Mouse (Mus musculus): ENCODE measurements around the gene Tango6. TPM values are rescaled to one million over a fixed set of nuclear protein-coding genes. Genes with fewer than 3 reads are reported as not detected.
"Not testable (repeated sequence)": the region's sequence is repeated elsewhere in the genome, so short reads cannot be mapped to it uniquely, and the experiment has no call there.

Gene Tango6
- polyA plus RNA-seq, 1 experiment from 2014 or later: 9.1 TPM

GRCm38 (mm10) chr8:106871328-106871926, 188.6 kb downstream of the Tango6 start:
- DNase-seq (ENCODE audit: low spot score) (peak; percentile 55), ATAC-seq (replicated peaks; ENCODE audit: low FRiP score, low TSS enrichment, low read depth) (peak; percentile 23)
- H3K9ac ChIP-seq (ENCODE audit: low read length): peak overlapping the region; percentile 52
- peaks cover 20% of the 10 kb centered on the region for H3K4me1 ChIP-seq (replicated peaks; ENCODE audit: control insufficient read depth, insufficient read depth, low read length)
- peaks cover 46% of the 10 kb centered on the region for H3K27me3 ChIP-seq (replicated peaks; ENCODE audit: control insufficient read depth, insufficient read depth, low read length)
- H3K36me3 ChIP-seq (ENCODE audit: control insufficient read depth, insufficient read depth, low read length): peaks cover 15% of the 10 kb centered on the region; the same call in 1 of the 2 replicates
- no peak overlapping the region for H3K27ac ChIP-seq (ENCODE audit: low read depth)
- no peaks in the 10 kb centered on the region for H3K9me3 ChIP-seq (ENCODE audit: control insufficient read depth, low read length)
- peak overlapping the region; percentile 48 for H3K4me3 ChIP-seq (ENCODE audit: low read depth, low read length)
- WGBS: under 1% methylated on average over 15 of the region's 15 CpGs
- H3K4me2 ChIP-seq (ENCODE audit: low read length): peak overlapping the region; percentile 100

GRCm38 (mm10) chr8:106871931-106872371, 189.1 kb downstream of the Tango6 start:
- Histone ChIP-seq H3K27ac (ENCODE audit: low read depth) (no peak overlapping the region), H3K9ac (ENCODE audit: low read length) (peak overlapping the region; percentile 14)
- peak; percentile 36 for ATAC-seq (replicated peaks; ENCODE audit: low FRiP score, low TSS enrichment, low read depth)

GRCm38 (mm10) chr8:106872454-106873034, 189.7 kb downstream of the Tango6 start:
- peak overlapping the region; percentile 100 for H3K4me2 ChIP-seq (ENCODE audit: low read length)
- peaks cover 24% of the 10 kb centered on the region for H3K36me3 ChIP-seq (ENCODE audit: control insufficient read depth, insufficient read depth, low read length)
- no peak overlapping the region for H3K27ac ChIP-seq (ENCODE audit: low read depth)
- ATAC-seq (replicated peaks; ENCODE audit: low FRiP score, low TSS enrichment, low read depth) (no peak), DNase-seq (ENCODE audit: low spot score) (no peak)
- 17% methylated on average over 8 of the region's 8 CpGs for WGBS
- peak overlapping the region; percentile 28 for H3K4me3 ChIP-seq (ENCODE audit: low read depth, low read length)
- H3K9ac ChIP-seq (ENCODE audit: low read length): peak overlapping the region; percentile 14; the same call in 1 of the 2 replicates
- H3K4me1 ChIP-seq (replicated peaks; ENCODE audit: control insufficient read depth, insufficient read depth, low read length): peaks cover 20% of the 10 kb centered on the region
- H3K27me3 ChIP-seq (replicated peaks; ENCODE audit: control insufficient read depth, insufficient read depth, low read length): peaks cover 46% of the 10 kb centered on the region
- H3K9me3 ChIP-seq (ENCODE audit: control insufficient read depth, low read length): no peaks in the 10 kb centered on the region

More at GRCm38 (mm10) chr8:106871931-106872371, 189.1 kb downstream of the Tango6 start:
- H3K36me3 ChIP-seq (ENCODE audit: control insufficient read depth, insufficient read depth, low read length): peaks cover 20% of the 10 kb centered on the region; the same call in 1 of the 2 replicates
- H3K9me3 ChIP-seq (ENCODE audit: control insufficient read depth, low read length): no peaks in the 10 kb centered on the region
- H3K4me1 ChIP-seq (replicated peaks; ENCODE audit: control insufficient read depth, insufficient read depth, low read length): peaks cover 20% of the 10 kb centered on the region
- H3K4me2 ChIP-seq (ENCODE audit: low read length): peak overlapping the region; percentile 100
- peak overlapping the region; percentile 28 for H3K4me3 ChIP-seq (ENCODE audit: low read depth, low read length)
- DNase-seq (ENCODE audit: low spot score): peak; percentile 77
- WGBS: 1% methylated on average over 22 of the region's 22 CpGs
- H3K27me3 ChIP-seq (replicated peaks; ENCODE audit: control insufficient read depth, insufficient read depth, low read length): peaks cover 46% of the 10 kb centered on the region

- H3K36me3 ChIP-seq (ENCODE audit: control insufficient read depth, insufficient read depth, low read length): peaks cover 85% of the 10 kb centered on the region
- ATAC-seq (replicated peaks; ENCODE audit: low FRiP score, low TSS enrichment, low read depth) (no peak), DNase-seq (ENCODE audit: low spot score) (no peak)
- no peak overlapping the region for H3K9ac ChIP-seq (ENCODE audit: low read length)
- no peak overlapping the region for H3K4me2 ChIP-seq (ENCODE audit: low read length)
- no peaks in the 10 kb centered on the region for H3K4me1 ChIP-seq (replicated peaks; ENCODE audit: control insufficient read depth, insufficient read depth, low read length)
- no peaks in the 10 kb centered on the region for H3K9me3 ChIP-seq (ENCODE audit: control insufficient read depth, low read length)
- 91% methylated on average over 8 of the region's 8 CpGs for WGBS
- no peaks in the 10 kb centered on the region for H3K27me3 ChIP-seq (replicated peaks; ENCODE audit: control insufficient read depth, insufficient read depth, low read length)
- H3K27ac ChIP-seq (ENCODE audit: low read depth): no peak overlapping the region
- H3K4me3 ChIP-seq (ENCODE audit: low read depth, low read length): no peak overlapping the region
These were observed 197.3 kb downstream of the Tango6 start for GRCm38 (mm10) chr8:106880121-106880707.

- H3K27me3 ChIP-seq (replicated peaks; ENCODE audit: control insufficient read depth, insufficient read depth, low read length); H3K9ac ChIP-seq (ENCODE audit: low read length); H3K9me3 ChIP-seq (ENCODE audit: control insufficient read depth, low read length); H3K4me1 ChIP-seq (replicated peaks; ENCODE audit: control insufficient read depth, insufficient read depth, low read length); H3K4me3 ChIP-seq (ENCODE audit: low read depth, low read length); H3K27ac ChIP-seq (ENCODE audit: low read depth); DNase-seq (ENCODE audit: low spot score); ATAC-seq (replicated peaks; ENCODE audit: low FRiP score, low TSS enrichment, low read depth); H3K4me2 ChIP-seq (ENCODE audit: low read length): not testable (repeated sequence)
- WGBS: 95% methylated on average over 11 of the region's 11 CpGs
- H3K36me3 ChIP-seq (ENCODE audit: control insufficient read depth, insufficient read depth, low read length): peaks cover 78% of the 10 kb centered on the region
These were observed 201.2 kb downstream of the Tango6 start for GRCm38 (mm10) chr8:106884094-106884493.

GRCm38 (mm10) chr8:106884826-106885400, 202.0 kb downstream of the Tango6 start:
- H3K36me3 ChIP-seq (ENCODE audit: control insufficient read depth, insufficient read depth, low read length): peaks cover 70% of the 10 kb centered on the region
- not testable (repeated sequence) for DNase-seq (ENCODE audit: low spot score); H3K4me2 ChIP-seq (ENCODE audit: low read length); H3K9ac ChIP-seq (ENCODE audit: low read length); ATAC-seq (replicated peaks; ENCODE audit: low FRiP score, low TSS enrichment, low read depth); H3K9me3 ChIP-seq (ENCODE audit: control insufficient read depth, low read length); H3K4me3 ChIP-seq (ENCODE audit: low read depth, low read length); H3K27me3 ChIP-seq (replicated peaks; ENCODE audit: control insufficient read depth, insufficient read depth, low read length); H3K27ac ChIP-seq (ENCODE audit: low read depth); H3K4me1 ChIP-seq (replicated peaks; ENCODE audit: control insufficient read depth, insufficient read depth, low read length)
- WGBS: 92% methylated on average over 4 of the region's 4 CpGs

GRCm38 (mm10) chr8:106887336-106888189, 204.7 kb downstream of the Tango6 start:
- peak; percentile 45; the same call in 1 of the 2 replicates for ATAC-seq (replicated peaks; ENCODE audit: low FRiP score, low TSS enrichment, low read depth)

GRCm38 (mm10) chr8:106888803-106889202, 205.9 kb downstream of the Tango6 start:
- ATAC-seq (replicated peaks; ENCODE audit: low FRiP score, low TSS enrichment, low read depth) (no peak), DNase-seq (ENCODE audit: low spot score) (no peak)
- Histone ChIP-seq H3K4me2 (ENCODE audit: low read length) (no peak overlapping the region), H3K27ac (ENCODE audit: low read depth) (no peak overlapping the region), H3K4me3 (ENCODE audit: low read depth, low read length) (no peak overlapping the region), H3K4me1 (replicated peaks; ENCODE audit: control insufficient read depth, insufficient read depth, low read length) (peaks cover 10% of the 10 kb centered on the region; the same call in 1 of the 2 replicates), H3K27me3 (replicated peaks; ENCODE audit: control insufficient read depth, insufficient read depth, low read length) (no peaks in the 10 kb centered on the region), H3K36me3 (ENCODE audit: control insufficient read depth, insufficient read depth, low read length) (peaks cover 33% of the 10 kb centered on the region), H3K9ac (ENCODE audit: low read length) (no peak overlapping the region), H3K9me3 (ENCODE audit: control insufficient read depth, low read length) (no peaks in the 10 kb centered on the region)
- 86% methylated on average over 3 of the region's 3 CpGs for whole genome bisulfite sequencing

More at GRCm38 (mm10) chr8:106887336-106888189, 204.7 kb downstream of the Tango6 start:
- Histone ChIP-seq H3K4me2 (ENCODE audit: low read length) (no peak overlapping the region), H3K36me3 (ENCODE audit: control insufficient read depth, insufficient read depth, low read length) (peaks cover 44% of the 10 kb centered on the region), H3K9ac (ENCODE audit: low read length) (no peak overlapping the region), H3K27me3 (replicated peaks; ENCODE audit: control insufficient read depth, insufficient read depth, low read length) (no peaks in the 10 kb centered on the region), H3K4me3 (ENCODE audit: low read depth, low read length) (no peak overlapping the region), H3K4me1 (replicated peaks; ENCODE audit: control insufficient read depth, insufficient read depth, low read length) (peaks cover 10% of the 10 kb centered on the region; the same call in 1 of the 2 replicates), H3K9me3 (ENCODE audit: control insufficient read depth, low read length) (no peaks in the 10 kb centered on the region), H3K27ac (ENCODE audit: low read depth) (no peak overlapping the region)
- 54% methylated on average over 5 of the region's 5 CpGs for WGBS
- DNase-seq (ENCODE audit: low spot score): peak; percentile 87

Measured in intestine, embryonic 14.5 days (tissue).